Mouse (Mus musculus): ENCODE results near the gene Slc38a4. TPM values are rescaled to one million over a fixed set of nuclear protein-coding genes. Genes with fewer than 3 reads are reported as not detected.
A peak's percentile ranks its signal among the peaks of the same experiment; 100 is the strongest.

Gene Slc38a4
- polyA plus RNA-seq (2014; fragmentation: Nextera tagmentation; extraction: Ambion mirVana), result 74.8 and 84.2 TPM in 2 replicates

DNA sequence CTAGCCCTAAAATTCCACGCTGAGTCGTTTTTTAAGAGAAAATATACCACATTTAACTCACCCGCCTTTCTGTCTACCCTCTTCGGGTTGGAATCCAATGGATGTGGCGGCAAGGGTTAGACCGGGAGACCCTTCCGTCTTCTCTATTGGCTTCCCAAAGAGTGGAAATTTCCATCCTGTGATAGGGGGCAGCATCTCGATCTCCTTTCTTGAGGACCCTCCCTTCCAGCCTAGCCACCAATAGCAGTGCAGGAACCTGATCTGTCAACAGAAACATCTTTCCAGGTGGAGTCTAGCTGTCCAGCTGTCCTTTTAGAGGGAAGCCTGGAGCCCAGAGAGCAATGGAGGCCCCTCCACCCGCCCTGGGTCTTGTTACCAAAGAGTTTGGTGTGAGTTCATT lies at the start of gene Slc38a4:
TSS of gene Slc38a4 (minus strand) at position 163 of the 400 bp plus-strand sequence.
- H3K4me3 ChIP-seq (ENCODE audit: low read depth, low read length), result peak within 1 kb of the TSS; percentile 49
- H3K4me1 ChIP-seq (replicated peaks; ENCODE audit: control insufficient read depth, insufficient read depth, low read length), result no peaks in the 10 kb centered on the region
- WGBS, result 54% methylated on average over 9 of the region's 9 CpGs
- H3K27ac ChIP-seq (ENCODE audit: low read depth, low read length), result no peak within 1 kb of the TSS
- H3K9ac ChIP-seq (ENCODE audit: low read depth, low read length), result peak within 1 kb of the TSS; percentile 57
- DNase-seq (ENCODE audit: low spot score), result no peak
- peak within 1 kb of the TSS; percentile 65 for H3K4me2 ChIP-seq
- ATAC-seq (replicated peaks; ENCODE audit: low FRiP score), result 0 out of 2 replicates have a peak, but pooled peaks have one; percentile 47
- H3K36me3 ChIP-seq (ENCODE audit: control insufficient read depth, insufficient read depth, low read length), result no peaks in the 10 kb centered on the region
- no peaks in the 10 kb centered on the region for H3K27me3 ChIP-seq (replicated peaks; ENCODE audit: control insufficient read depth, insufficient read depth, low read length)
- H3K9me3 ChIP-seq (ENCODE audit: control insufficient read depth, low read length), result peaks cover 11% of the 10 kb centered on the region

DNA sequence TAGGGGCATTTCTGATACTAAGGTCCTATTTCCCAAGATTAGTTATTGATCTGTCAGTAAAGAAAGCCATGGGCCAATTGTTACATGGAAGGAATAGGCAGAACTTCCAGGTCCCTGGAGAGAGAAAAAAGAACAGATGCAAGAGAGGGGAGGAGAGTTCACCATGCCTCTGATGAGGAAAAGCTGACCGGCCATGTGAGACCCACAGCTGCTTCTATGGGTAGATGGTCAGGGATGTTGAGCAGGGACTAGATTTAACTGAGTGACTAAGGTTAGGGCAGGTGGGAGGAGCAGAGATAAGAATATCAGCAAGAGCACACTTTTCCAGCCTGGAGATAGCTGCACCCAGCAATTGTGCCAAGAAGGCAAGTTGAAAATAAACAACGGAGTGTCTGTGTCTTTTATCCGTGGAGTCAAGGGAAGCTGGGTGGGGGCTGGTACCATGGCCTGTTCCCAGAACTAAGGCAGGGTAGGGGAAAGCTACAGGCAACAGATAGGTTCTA lies 49.2 kb upstream of the Slc38a4 start:
- ATAC-seq (replicated peaks; ENCODE audit: low FRiP score) (no peak), DNase-seq (ENCODE audit: low spot score) (peak; percentile 28)
- Histone ChIP-seq H3K4me1 (replicated peaks; ENCODE audit: control insufficient read depth, insufficient read depth, low read length) (peaks cover 12% of the 10 kb centered on the region; the same call in 1 of the 2 replicates), H3K36me3 (ENCODE audit: control insufficient read depth, insufficient read depth, low read length) (no peaks in the 10 kb centered on the region), H3K27ac (ENCODE audit: low read depth, low read length) (no peak overlapping the region), H3K9me3 (ENCODE audit: control insufficient read depth, low read length) (no peaks in the 10 kb centered on the region), H3K4me2 (no peak overlapping the region), H3K27me3 (replicated peaks; ENCODE audit: control insufficient read depth, insufficient read depth, low read length) (no peaks in the 10 kb centered on the region), H3K4me3 (ENCODE audit: low read depth, low read length) (no peak overlapping the region), H3K9ac (ENCODE audit: low read depth, low read length) (no peak overlapping the region)
- 24% methylated on average over 3 of the region's 3 CpGs for WGBS

DNA sequence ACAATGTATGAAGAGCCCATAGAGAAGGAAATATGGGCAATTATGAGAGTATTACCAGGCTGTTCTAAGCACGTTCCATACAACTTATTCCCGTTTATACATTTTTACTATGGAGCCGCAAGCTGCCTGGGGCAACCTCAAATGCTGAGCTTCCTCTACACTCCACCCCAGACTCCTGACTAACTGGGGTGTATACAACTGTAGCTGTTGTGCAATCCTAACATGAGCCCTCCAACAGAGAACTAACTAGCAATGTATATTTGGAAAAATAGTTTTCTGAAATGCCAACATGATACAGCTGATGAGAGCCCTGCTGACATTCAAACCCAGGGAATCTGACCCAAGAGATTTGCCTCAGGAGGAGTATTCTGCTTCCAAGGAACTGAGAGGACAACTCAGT lies 48.3 kb upstream of the Slc38a4 start:
- 88% methylated on average over 3 of the region's 3 CpGs for WGBS
- no peak for ATAC-seq (replicated peaks; ENCODE audit: low FRiP score)
- Histone ChIP-seq H3K9me3 (ENCODE audit: control insufficient read depth, low read length) (no peaks in the 10 kb centered on the region), H3K9ac (ENCODE audit: low read depth, low read length) (no peak overlapping the region), H3K4me3 (ENCODE audit: low read depth, low read length) (no peak overlapping the region), H3K4me2 (no peak overlapping the region), H3K4me1 (replicated peaks; ENCODE audit: control insufficient read depth, insufficient read depth, low read length) (peaks cover 12% of the 10 kb centered on the region; the same call in 1 of the 2 replicates), H3K27me3 (replicated peaks; ENCODE audit: control insufficient read depth, insufficient read depth, low read length) (no peaks in the 10 kb centered on the region), H3K27ac (ENCODE audit: low read depth, low read length) (no peak overlapping the region), H3K36me3 (ENCODE audit: control insufficient read depth, insufficient read depth, low read length) (no peaks in the 10 kb centered on the region)
- DNase-seq (ENCODE audit: low spot score), result peak; percentile 23

DNA sequence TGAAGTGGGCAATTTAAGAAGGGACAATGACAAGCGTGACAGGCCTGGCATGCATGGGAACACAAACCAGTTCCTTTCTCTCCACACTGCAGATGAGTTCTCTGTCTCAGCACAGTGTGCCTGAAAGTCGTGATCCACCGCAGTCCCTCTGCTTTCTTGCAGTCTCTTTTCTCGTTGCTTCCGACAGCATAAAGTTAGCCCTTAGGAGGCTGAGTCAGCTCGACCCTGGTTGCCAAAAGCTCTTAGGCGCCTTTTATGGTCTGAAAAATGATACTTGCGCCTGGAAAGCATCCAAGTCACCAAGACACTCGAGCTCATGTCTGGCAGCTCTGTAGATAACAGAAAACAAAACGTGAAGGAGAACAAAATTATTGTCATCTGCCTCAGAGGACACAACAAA lies 47.1 kb upstream of the Slc38a4 start:
- H3K4me1 ChIP-seq (replicated peaks; ENCODE audit: control insufficient read depth, insufficient read depth, low read length), result peaks cover 10% of the 10 kb centered on the region
- ATAC-seq (replicated peaks; ENCODE audit: low FRiP score), result no peak
- H3K27me3 ChIP-seq (replicated peaks; ENCODE audit: control insufficient read depth, insufficient read depth, low read length), result no peaks in the 10 kb centered on the region
- no peak overlapping the region for H3K9ac ChIP-seq (ENCODE audit: low read depth, low read length)
- H3K4me3 ChIP-seq (ENCODE audit: low read depth, low read length), result no peak overlapping the region
- 59% methylated on average over 10 of the region's 10 CpGs for WGBS
- no peak overlapping the region for H3K4me2 ChIP-seq
- H3K36me3 ChIP-seq (ENCODE audit: control insufficient read depth, insufficient read depth, low read length), result no peaks in the 10 kb centered on the region
- peak; percentile 26 for DNase-seq (ENCODE audit: low spot score)
- no peaks in the 10 kb centered on the region for H3K9me3 ChIP-seq (ENCODE audit: control insufficient read depth, low read length)
- no peak overlapping the region for H3K27ac ChIP-seq (ENCODE audit: low read depth, low read length)

DNA sequence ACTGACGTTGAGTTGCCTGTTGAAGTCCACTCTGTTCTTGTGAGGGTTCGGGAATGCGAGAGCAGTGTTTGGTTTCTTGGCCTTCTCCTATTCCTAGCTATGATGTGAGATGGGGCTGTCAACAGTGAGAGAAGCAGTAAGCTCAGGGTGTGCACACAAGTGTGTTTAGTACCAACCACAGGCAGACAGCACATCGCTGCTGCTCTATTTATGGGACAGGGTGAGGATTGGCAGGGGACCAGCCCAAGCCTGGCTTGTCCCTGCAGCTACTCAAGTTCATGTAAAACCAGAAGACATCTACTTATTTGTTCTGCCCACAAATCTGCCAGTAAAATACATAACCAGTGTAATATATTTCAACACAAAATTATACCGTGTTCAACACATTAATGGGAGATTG lies 46.4 kb upstream of the Slc38a4 start:
- peaks cover 10% of the 10 kb centered on the region for H3K4me1 ChIP-seq (replicated peaks; ENCODE audit: control insufficient read depth, insufficient read depth, low read length)
- H3K4me3 ChIP-seq (ENCODE audit: low read depth, low read length), result no peak overlapping the region
- 83% methylated on average over 5 of the region's 5 CpGs for WGBS
- no peaks in the 10 kb centered on the region for H3K9me3 ChIP-seq (ENCODE audit: control insufficient read depth, low read length)
- no peak overlapping the region for H3K9ac ChIP-seq (ENCODE audit: low read depth, low read length)
- no peak overlapping the region for H3K4me2 ChIP-seq
- no peak overlapping the region for H3K27ac ChIP-seq (ENCODE audit: low read depth, low read length)
- DNase-seq (ENCODE audit: low spot score) (peak; percentile 18), ATAC-seq (replicated peaks; ENCODE audit: low FRiP score) (no peak)
- H3K27me3 ChIP-seq (replicated peaks; ENCODE audit: control insufficient read depth, insufficient read depth, low read length), result no peaks in the 10 kb centered on the region
- no peaks in the 10 kb centered on the region for H3K36me3 ChIP-seq (ENCODE audit: control insufficient read depth, insufficient read depth, low read length)

DNA sequence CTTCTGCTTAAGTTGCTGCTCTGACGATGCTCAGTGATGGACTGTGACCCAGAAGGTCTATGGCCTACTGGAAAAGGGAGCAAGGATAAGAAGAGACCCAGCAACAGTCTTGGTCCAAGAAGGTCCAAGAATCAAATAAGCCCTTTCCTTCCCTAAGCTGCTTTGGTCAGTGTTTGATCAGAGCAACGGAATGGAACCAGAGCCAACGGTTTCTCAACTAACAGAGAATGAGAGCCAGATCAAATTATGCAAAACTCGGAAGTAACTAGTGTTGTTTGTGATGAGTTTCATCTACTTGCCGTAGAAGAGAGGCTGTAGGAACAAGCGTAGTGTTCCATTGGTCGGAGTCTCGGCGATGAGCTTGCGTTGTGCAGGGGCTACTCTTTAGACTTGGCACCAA lies 43.3 kb upstream of the Slc38a4 start:
- Histone ChIP-seq H3K27ac (ENCODE audit: low read depth, low read length) (no peak overlapping the region), H3K4me2 (no peak overlapping the region), H3K9me3 (ENCODE audit: control insufficient read depth, low read length) (no peaks in the 10 kb centered on the region), H3K4me3 (ENCODE audit: low read depth, low read length) (no peak overlapping the region), H3K9ac (ENCODE audit: low read depth, low read length) (no peak overlapping the region), H3K27me3 (replicated peaks; ENCODE audit: control insufficient read depth, insufficient read depth, low read length) (no peaks in the 10 kb centered on the region), H3K36me3 (ENCODE audit: control insufficient read depth, insufficient read depth, low read length) (no peaks in the 10 kb centered on the region), H3K4me1 (replicated peaks; ENCODE audit: control insufficient read depth, insufficient read depth, low read length) (peaks cover 2% of the 10 kb centered on the region; the same call in 1 of the 2 replicates)
- DNase-seq (ENCODE audit: low spot score) (no peak), ATAC-seq (replicated peaks; ENCODE audit: low FRiP score) (no peak)
- 93% methylated on average over 10 of the region's 10 CpGs for WGBS

DNA sequence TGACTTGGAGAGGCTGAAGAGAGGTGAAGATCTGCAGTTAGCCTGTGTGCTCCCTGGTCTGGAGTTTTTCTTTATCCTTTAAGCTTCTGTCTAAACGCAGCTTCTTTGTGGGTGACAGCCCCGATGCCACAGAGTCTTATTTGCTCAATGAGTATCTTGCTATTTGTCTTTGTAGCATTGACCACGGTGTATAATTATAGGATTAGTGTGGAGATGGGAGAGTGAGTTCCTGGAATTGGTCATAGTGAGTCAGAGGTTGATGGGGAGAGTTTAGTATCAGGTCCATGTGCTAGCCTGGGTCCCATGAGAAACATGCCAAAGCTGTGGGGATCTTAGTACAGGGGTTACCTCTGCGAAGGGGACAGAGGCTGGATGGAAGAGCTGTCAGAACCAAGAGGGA lies 41.8 kb upstream of the Slc38a4 start:
- 69% methylated on average over 4 of the region's 4 CpGs for WGBS
- no peak for DNase-seq (ENCODE audit: low spot score)

DNA sequence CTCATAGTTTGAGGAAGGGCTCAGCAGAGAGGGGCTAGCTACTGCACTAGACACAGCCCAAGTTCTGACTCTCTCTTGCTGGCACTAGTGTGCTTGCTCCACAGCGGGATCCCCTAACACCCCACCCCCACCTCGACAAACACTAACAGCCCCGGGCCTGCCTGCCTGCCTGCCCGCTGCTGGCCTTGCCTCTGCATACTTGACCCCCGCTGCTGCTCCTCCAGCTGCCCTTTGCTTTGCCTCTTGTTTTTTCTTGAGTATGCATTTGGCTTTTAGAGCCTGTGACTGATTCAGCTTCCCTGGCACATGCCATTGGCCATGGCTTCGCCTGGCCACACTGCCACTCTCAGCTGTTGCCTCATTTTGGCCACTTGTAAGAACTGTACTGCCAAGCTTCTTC lies 33.8 kb upstream of the Slc38a4 start:
- Histone ChIP-seq H3K4me1 (replicated peaks; ENCODE audit: control insufficient read depth, insufficient read depth, low read length) (peaks cover 3% of the 10 kb centered on the region), H3K27me3 (replicated peaks; ENCODE audit: control insufficient read depth, insufficient read depth, low read length) (no peaks in the 10 kb centered on the region), H3K9ac (ENCODE audit: low read depth, low read length) (0 out of 2 replicates have a peak overlapping the region, but pooled peaks have one; percentile 16), H3K27ac (ENCODE audit: low read depth, low read length) (no peak overlapping the region; the same call in 1 of the 2 replicates), H3K9me3 (ENCODE audit: control insufficient read depth, low read length) (no peaks in the 10 kb centered on the region), H3K36me3 (ENCODE audit: control insufficient read depth, insufficient read depth, low read length) (no peaks in the 10 kb centered on the region), H3K4me2 (no peak overlapping the region), H3K4me3 (ENCODE audit: low read depth, low read length) (no peak overlapping the region)
- 19% methylated on average over 6 of the region's 6 CpGs for WGBS
- DNase-seq (ENCODE audit: low spot score) (no peak), ATAC-seq (replicated peaks; ENCODE audit: low FRiP score) (peak; percentile 36; the same call in 1 of the 2 replicates)

More for the DNA sequence above, 41.8 kb upstream of the Slc38a4 start:
- no peak overlapping the region for H3K27ac ChIP-seq (ENCODE audit: low read depth, low read length)
- peaks cover 2% of the 10 kb centered on the region; the same call in 1 of the 2 replicates for H3K4me1 ChIP-seq (replicated peaks; ENCODE audit: control insufficient read depth, insufficient read depth, low read length)
- no peaks in the 10 kb centered on the region for H3K36me3 ChIP-seq (ENCODE audit: control insufficient read depth, insufficient read depth, low read length)
- no peaks in the 10 kb centered on the region for H3K27me3 ChIP-seq (replicated peaks; ENCODE audit: control insufficient read depth, insufficient read depth, low read length)
- ATAC-seq (replicated peaks; ENCODE audit: low FRiP score), result no peak
- no peak overlapping the region for H3K4me2 ChIP-seq
- H3K9ac ChIP-seq (ENCODE audit: low read depth, low read length), result no peak overlapping the region
- no peak overlapping the region for H3K4me3 ChIP-seq (ENCODE audit: low read depth, low read length)
- no peaks in the 10 kb centered on the region for H3K9me3 ChIP-seq (ENCODE audit: control insufficient read depth, low read length)

DNA sequence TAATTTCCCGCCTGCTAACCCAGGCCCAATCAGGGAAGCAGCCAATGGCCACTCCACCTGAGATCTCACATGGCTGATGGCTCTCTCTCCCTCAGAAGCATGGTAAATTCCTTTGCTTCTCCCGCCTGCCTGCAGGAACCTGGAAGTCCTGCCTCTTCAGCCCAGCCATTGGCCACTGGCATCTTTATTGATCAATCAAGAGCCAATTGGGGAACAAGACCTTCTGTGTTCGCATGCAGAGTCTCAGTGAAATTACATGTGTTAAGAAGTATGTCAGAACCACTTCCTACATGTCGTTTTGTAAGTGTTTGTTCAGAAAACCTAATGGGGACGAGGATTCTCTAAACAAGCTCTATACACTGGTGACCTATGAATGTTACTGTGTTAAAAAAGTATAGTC lies 30.1 kb upstream of the Slc38a4 start:
- H3K4me2 ChIP-seq, result peak overlapping the region; percentile 22; the same call in 1 of the 2 replicates
- no peak; the same call in 1 of the 2 replicates for ATAC-seq (replicated peaks; ENCODE audit: low FRiP score)

More for the DNA sequence above, 30.1 kb upstream of the Slc38a4 start:
- H3K4me1 ChIP-seq (replicated peaks; ENCODE audit: control insufficient read depth, insufficient read depth, low read length), result peaks cover 3% of the 10 kb centered on the region
- H3K27ac ChIP-seq (ENCODE audit: low read depth, low read length), result no peak overlapping the region
- no peaks in the 10 kb centered on the region for H3K36me3 ChIP-seq (ENCODE audit: control insufficient read depth, insufficient read depth, low read length)
- WGBS, result 38% methylated on average over 5 of the region's 5 CpGs
- H3K9ac ChIP-seq (ENCODE audit: low read depth, low read length), result no peak overlapping the region
- DNase-seq (ENCODE audit: low spot score), result no peak
- H3K9me3 ChIP-seq (ENCODE audit: control insufficient read depth, low read length), result no peaks in the 10 kb centered on the region
- no peak overlapping the region for H3K4me3 ChIP-seq (ENCODE audit: low read depth, low read length)
- no peaks in the 10 kb centered on the region for H3K27me3 ChIP-seq (replicated peaks; ENCODE audit: control insufficient read depth, insufficient read depth, low read length)

Data from liver, embryonic 11.5 days (tissue).